Mouse (Mus musculus): ENCODE measurements around the gene Raver2. TPM values are rescaled to one million over a fixed set of nuclear protein-coding genes. Genes with fewer than 3 reads are reported as not detected.

Raver2 gene
- polyA plus RNA-seq (2012; rRNA removed), result 15.7 and 17.1 TPM in 2 replicates

GRCm38 (mm10) chr4:101068786-101069153 lies at the start of gene Raver2:
TSS of gene Raver2 (plus strand) at chr4:101068983.
- Histone ChIP-seq H3K4me3 (ENCODE audit: insufficient read depth, low read length) (peak within 1 kb of the TSS; percentile 53), H3K27ac (ENCODE audit: insufficient read depth, low read length) (no peak within 1 kb of the TSS), H3K4me1 (ENCODE audit: control insufficient read depth, insufficient read depth, low read length) (peaks cover 3% of the 10 kb centered on the region; the same call in 1 of the 2 replicates)
- no peak for TF ChIP-seq CTCF (IDR thresholded peaks at IDR 0.05; ENCODE audit: extremely low read depth, insufficient read depth, low read length)
- TF ChIP-seq POLR2A (IDR thresholded peaks at IDR 0.05; ENCODE audit: extremely low read depth, insufficient read depth, low read length), result no peak

- H3K27ac ChIP-seq (ENCODE audit: insufficient read depth, low read length), result no peak within 1 kb of the TSS
- TF ChIP-seq CTCF (IDR thresholded peaks at IDR 0.05; ENCODE audit: extremely low read depth, insufficient read depth, low read length), result no peak
- no peak for TF ChIP-seq POLR2A (IDR thresholded peaks at IDR 0.05; ENCODE audit: extremely low read depth, insufficient read depth, low read length)
- no peaks in the 10 kb centered on the region for H3K4me1 ChIP-seq (ENCODE audit: control insufficient read depth, insufficient read depth, low read length)
- no peak within 1 kb of the TSS for H3K4me3 ChIP-seq (ENCODE audit: insufficient read depth, low read length)
These were observed 48.2 kb upstream of the Raver2 start, which contains the start of gene Gm10577 for GRCm38 (mm10) chr4:101020596-101020995. TSS of gene Gm10577 (minus strand) at chr4:101020696.

GRCm38 (mm10) chr4:101026566-101026965 lies 42.2 kb upstream of the Raver2 start:
- no peak for TF ChIP-seq POLR2A (IDR thresholded peaks at IDR 0.05; ENCODE audit: extremely low read depth, insufficient read depth, low read length)
- Histone ChIP-seq H3K4me1 (ENCODE audit: control insufficient read depth, insufficient read depth, low read length) (0 out of 2 replicates have a peak, but pooled peaks cover 1% of the 10 kb centered on the region), H3K4me3 (ENCODE audit: insufficient read depth, low read length) (no peak overlapping the region), H3K27ac (ENCODE audit: insufficient read depth, low read length) (no peak overlapping the region)

GRCm38 (mm10) chr4:101026995-101027394 lies 41.8 kb upstream of the Raver2 start:
- no peak overlapping the region for H3K27ac ChIP-seq (ENCODE audit: insufficient read depth, low read length)
- no peak for TF ChIP-seq CTCF (IDR thresholded peaks at IDR 0.05; ENCODE audit: extremely low read depth, insufficient read depth, low read length)
- TF ChIP-seq POLR2A (IDR thresholded peaks at IDR 0.05; ENCODE audit: extremely low read depth, insufficient read depth, low read length), result no peak
- 0 out of 2 replicates have a peak, but pooled peaks cover 1% of the 10 kb centered on the region for H3K4me1 ChIP-seq (ENCODE audit: control insufficient read depth, insufficient read depth, low read length)
- no peak overlapping the region for H3K4me3 ChIP-seq (ENCODE audit: insufficient read depth, low read length)

GRCm38 (mm10) chr4:101027852-101028411 lies 40.9 kb upstream of the Raver2 start:
- Histone ChIP-seq H3K4me1 (ENCODE audit: control insufficient read depth, insufficient read depth, low read length) (0 out of 2 replicates have a peak, but pooled peaks cover 1% of the 10 kb centered on the region), H3K4me3 (ENCODE audit: insufficient read depth, low read length) (no peak overlapping the region), H3K27ac (ENCODE audit: insufficient read depth, low read length) (no peak overlapping the region)
- TF ChIP-seq CTCF (IDR thresholded peaks at IDR 0.05; ENCODE audit: extremely low read depth, insufficient read depth, low read length) (no peak), POLR2A (IDR thresholded peaks at IDR 0.05; ENCODE audit: extremely low read depth, insufficient read depth, low read length) (no peak)

GRCm38 (mm10) chr4:101033047-101033446 lies 35.7 kb upstream of the Raver2 start:
- TF ChIP-seq POLR2A (IDR thresholded peaks at IDR 0.05; ENCODE audit: extremely low read depth, insufficient read depth, low read length), result no peak
- no peak for TF ChIP-seq CTCF (IDR thresholded peaks at IDR 0.05; ENCODE audit: extremely low read depth, insufficient read depth, low read length)
- no peak overlapping the region for H3K27ac ChIP-seq (ENCODE audit: insufficient read depth, low read length)
- peaks cover 11% of the 10 kb centered on the region; the same call in 1 of the 2 replicates for H3K4me1 ChIP-seq (ENCODE audit: control insufficient read depth, insufficient read depth, low read length)
- H3K4me3 ChIP-seq (ENCODE audit: insufficient read depth, low read length), result no peak overlapping the region

GRCm38 (mm10) chr4:101035131-101035530 lies 33.7 kb upstream of the Raver2 start:
- Histone ChIP-seq H3K4me3 (ENCODE audit: insufficient read depth, low read length) (no peak overlapping the region), H3K27ac (ENCODE audit: insufficient read depth, low read length) (no peak overlapping the region), H3K4me1 (ENCODE audit: control insufficient read depth, insufficient read depth, low read length) (peaks cover 11% of the 10 kb centered on the region; the same call in 1 of the 2 replicates)
- TF ChIP-seq CTCF (IDR thresholded peaks at IDR 0.05; ENCODE audit: extremely low read depth, insufficient read depth, low read length), result no peak
- no peak for TF ChIP-seq POLR2A (IDR thresholded peaks at IDR 0.05; ENCODE audit: extremely low read depth, insufficient read depth, low read length)

GRCm38 (mm10) chr4:101037156-101037555 lies 31.6 kb upstream of the Raver2 start:
- TF ChIP-seq CTCF (IDR thresholded peaks at IDR 0.05; ENCODE audit: extremely low read depth, insufficient read depth, low read length), result no peak
- no peak for TF ChIP-seq POLR2A (IDR thresholded peaks at IDR 0.05; ENCODE audit: extremely low read depth, insufficient read depth, low read length)
- Histone ChIP-seq H3K4me3 (ENCODE audit: insufficient read depth, low read length) (no peak overlapping the region), H3K4me1 (ENCODE audit: control insufficient read depth, insufficient read depth, low read length) (peaks cover 11% of the 10 kb centered on the region; the same call in 1 of the 2 replicates), H3K27ac (ENCODE audit: insufficient read depth, low read length) (no peak overlapping the region)

- Histone ChIP-seq H3K4me1 (ENCODE audit: control insufficient read depth, insufficient read depth, low read length) (no peaks in the 10 kb centered on the region), H3K27ac (ENCODE audit: insufficient read depth, low read length) (no peak overlapping the region), H3K4me3 (ENCODE audit: insufficient read depth, low read length) (no peak overlapping the region)
- no peak for TF ChIP-seq CTCF (IDR thresholded peaks at IDR 0.05; ENCODE audit: extremely low read depth, insufficient read depth, low read length)
- TF ChIP-seq POLR2A (IDR thresholded peaks at IDR 0.05; ENCODE audit: extremely low read depth, insufficient read depth, low read length), result no peak
These were observed 25.1 kb upstream of the Raver2 start for GRCm38 (mm10) chr4:101043691-101044090.

GRCm38 (mm10) chr4:101044149-101044548 lies 24.6 kb upstream of the Raver2 start:
- Histone ChIP-seq H3K27ac (ENCODE audit: insufficient read depth, low read length) (no peak overlapping the region), H3K4me3 (ENCODE audit: insufficient read depth, low read length) (no peak overlapping the region), H3K4me1 (ENCODE audit: control insufficient read depth, insufficient read depth, low read length) (no peaks in the 10 kb centered on the region)
- TF ChIP-seq POLR2A (IDR thresholded peaks at IDR 0.05; ENCODE audit: extremely low read depth, insufficient read depth, low read length) (no peak), CTCF (IDR thresholded peaks at IDR 0.05; ENCODE audit: extremely low read depth, insufficient read depth, low read length) (no peak)
